Mouse (Mus musculus) induced T-regulatory cell, adult 2 months (primary cell): ENCODE data around the gene Pknox2.

Experiments
- DNase-seq: peaks from one replicate; pipeline ENCODE4 v3.0.0-alpha.2; 2012; ENCODE audit warnings: low read depth

Gene Pknox2

GRCm38 (mm10) chr9:36942131-36942530, 205.1 kb downstream of the Pknox2 start:
- no peak for DNase-seq

GRCm38 (mm10) chr9:36941565-36941964, 205.6 kb downstream of the Pknox2 start:
- no peak for DNase-seq

GRCm38 (mm10) chr9:36938601-36939078, 208.6 kb downstream of the Pknox2 start:
- DNase-seq = no peak

GRCm38 (mm10) chr9:36933813-36934493, 213.3 kb downstream of the Pknox2 start:
- peak; percentile 10 for DNase-seq

GRCm38 (mm10) chr9:36932950-36933812, 214.0 kb downstream of the Pknox2 start:
- no peak for DNase-seq

- DNase-seq = no peak
Observed at GRCm38 (mm10) chr9:36931657-36932056, 215.6 kb downstream of the Pknox2 start.

- no peak for DNase-seq
Observed at GRCm38 (mm10) chr9:36923753-36924152, 223.5 kb downstream of the Pknox2 start.

- no peak for DNase-seq
Observed at GRCm38 (mm10) chr9:36921718-36922415, 225.3 kb downstream of the Pknox2 start.

GRCm38 (mm10) chr9:36919472-36919871, 227.7 kb downstream of the Pknox2 start:
- no peak for DNase-seq

- no peak for DNase-seq
Observed at GRCm38 (mm10) chr9:36918582-36918981, 228.6 kb downstream of the Pknox2 start.

GRCm38 (mm10) chr9:36916915-36917314, 230.3 kb downstream of the Pknox2 start:
- no peak for DNase-seq

GRCm38 (mm10) chr9:36916362-36916761, 230.8 kb downstream of the Pknox2 start:
- DNase-seq = peak; percentile 49

- DNase-seq = no peak
Observed at GRCm38 (mm10) chr9:36905452-36905851, 241.8 kb downstream of the Pknox2 start.

GRCm38 (mm10) chr9:36900464-36900863, 246.7 kb downstream of the Pknox2 start:
- DNase-seq = no peak

- no peak for DNase-seq
Observed at GRCm38 (mm10) chr9:36898560-36898959, 248.6 kb downstream of the Pknox2 start.

GRCm38 (mm10) chr9:36895009-36895693, 252.1 kb downstream of the Pknox2 start:
- DNase-seq = peak; percentile 4

GRCm38 (mm10) chr9:36894242-36894641, 253.0 kb downstream of the Pknox2 start:
- DNase-seq = no peak

- no peak for DNase-seq
Observed at GRCm38 (mm10) chr9:36893413-36893990, 253.7 kb downstream of the Pknox2 start.

- DNase-seq = peak; percentile 48
Observed at GRCm38 (mm10) chr9:36890552-36890951, 256.7 kb downstream of the Pknox2 start.

- DNase-seq = peak; percentile 18
Observed at GRCm38 (mm10) chr9:36885237-36885636, 262.0 kb downstream of the Pknox2 start.

GRCm38 (mm10) chr9:36883569-36883968, 263.6 kb downstream of the Pknox2 start:
- no peak for DNase-seq
